Mouse (Mus musculus) naive thymus-derived CD4-positive, alpha-beta T cell, adult 2 months (primary cell): ENCODE results near the gene Olfr585.

Source experiments
- DNase-seq: peaks from one replicate; pipeline ENCODE4 v3.0.0-alpha.2; 2011; ENCODE audit warnings: low read depth

Gene Olfr585

GRCm38 (mm10) chr7:103097420-103097819 lies at the start of gene Olfr585:
Gene Olfr585, plus strand, starts transcription at chr7:103097720.
- DNase-seq = no peak

GRCm38 (mm10) chr7:103051000-103051399 lies 46.5 kb upstream of the Olfr585 start, which contains the start of gene Olfr583:
Gene Olfr583, plus strand, starts transcription at chr7:103051300.
- DNase-seq = no peak

GRCm38 (mm10) chr7:103081585-103081984 lies 15.9 kb upstream of the Olfr585 start, which contains the start of gene Olfr584:
Gene Olfr584, plus strand, starts transcription at chr7:103081885.
- DNase-seq = no peak

- DNase-seq = no peak
Measured at GRCm38 (mm10) chr7:103119406-103119805, 21.9 kb downstream of the Olfr585 start.

GRCm38 (mm10) chr7:103125538-103125937 lies 28.0 kb downstream of the Olfr585 start, which contains the start of gene Olfr586:
Gene Olfr586, minus strand, starts transcription at chr7:103125638.
- no peak for DNase-seq

GRCm38 (mm10) chr7:103140579-103140978 lies 43.1 kb downstream of the Olfr585 start, which contains the start of gene Olfr588-ps1:
Gene Olfr588-ps1, plus strand, starts transcription at chr7:103140879.
- no peak for DNase-seq
